Mouse (Mus musculus): ENCODE results near the gene Nosip. TPM values are rescaled to one million over a fixed set of nuclear protein-coding genes. Genes with fewer than 3 reads are reported as not detected.

The Nosip gene
- polyA plus RNA-seq (2012; rRNA removed; ENCODE audit: low replicate concordance): 75.7 and 106 TPM in 2 replicates

DNA sequence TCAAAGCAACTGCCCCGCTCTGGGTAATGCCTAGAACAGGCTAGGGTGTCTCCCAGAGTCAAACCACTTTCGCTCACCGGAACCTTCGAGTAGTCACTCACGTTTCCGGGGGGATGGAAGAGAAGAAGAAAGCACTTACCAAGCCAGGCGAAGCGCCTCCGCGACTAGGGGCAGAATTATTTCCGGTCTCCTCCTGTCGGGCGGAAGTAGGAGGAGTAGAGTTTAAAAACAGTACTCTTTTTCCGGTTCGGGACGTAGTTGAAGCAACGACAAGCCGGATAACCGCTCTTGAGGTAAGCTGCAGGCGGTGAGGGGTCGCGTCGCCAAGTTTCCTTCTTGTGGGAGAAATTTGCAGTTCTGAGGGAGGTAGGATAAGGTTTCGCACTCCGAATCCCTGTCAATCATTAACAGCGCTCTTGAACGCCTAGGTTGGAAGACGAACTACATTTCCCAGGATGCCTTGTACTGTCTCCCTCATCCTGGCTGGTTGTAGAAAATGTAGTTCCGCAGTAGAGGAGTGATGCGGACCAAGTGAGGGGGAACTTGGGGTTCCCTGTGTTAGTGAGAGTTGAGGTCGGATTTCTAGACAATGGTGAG is at the start of gene Nosip, which contains the start of gene Prrg2:
Nosip (plus strand) TSS at position 191 of the 597 bp plus-strand sequence.
Prrg2 (minus strand) TSS at position 439 of the 597 bp plus-strand sequence.

DNA sequence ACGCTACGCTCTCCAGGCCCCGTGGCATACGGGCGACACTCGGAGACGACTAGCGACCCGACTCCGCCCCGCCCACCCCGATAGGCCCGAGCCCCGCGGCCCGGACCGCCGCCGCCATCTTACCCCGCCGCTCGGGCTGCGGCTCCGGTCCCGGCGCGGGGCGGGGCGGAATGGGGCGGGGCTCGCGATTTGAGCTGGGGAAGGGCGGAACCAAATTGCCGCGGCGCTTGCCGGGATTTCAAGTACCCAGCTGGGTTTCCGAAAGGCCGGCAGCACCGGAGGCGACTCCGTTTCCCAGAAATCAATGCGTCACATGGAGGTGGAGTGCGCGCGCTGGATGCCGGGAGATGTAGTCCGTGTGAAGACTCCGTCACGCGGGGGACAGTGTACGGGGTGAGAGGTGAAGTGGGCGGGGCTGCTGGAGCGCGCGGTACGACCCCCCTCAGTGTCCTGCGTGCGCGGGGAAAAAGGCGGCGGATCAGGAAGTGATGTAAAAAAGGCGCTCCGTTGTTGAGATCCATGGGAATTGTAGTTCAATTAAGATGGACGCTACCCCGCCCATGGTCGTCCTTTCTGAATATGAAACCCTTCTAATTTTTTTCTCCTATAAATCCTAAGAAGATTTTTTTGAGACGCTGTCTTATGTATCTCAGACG is 46.1 kb upstream of the Nosip start, which contains the start of gene Scaf1:
Scaf1 (minus strand) TSS at position 407 of the 656 bp plus-strand sequence.

DNA sequence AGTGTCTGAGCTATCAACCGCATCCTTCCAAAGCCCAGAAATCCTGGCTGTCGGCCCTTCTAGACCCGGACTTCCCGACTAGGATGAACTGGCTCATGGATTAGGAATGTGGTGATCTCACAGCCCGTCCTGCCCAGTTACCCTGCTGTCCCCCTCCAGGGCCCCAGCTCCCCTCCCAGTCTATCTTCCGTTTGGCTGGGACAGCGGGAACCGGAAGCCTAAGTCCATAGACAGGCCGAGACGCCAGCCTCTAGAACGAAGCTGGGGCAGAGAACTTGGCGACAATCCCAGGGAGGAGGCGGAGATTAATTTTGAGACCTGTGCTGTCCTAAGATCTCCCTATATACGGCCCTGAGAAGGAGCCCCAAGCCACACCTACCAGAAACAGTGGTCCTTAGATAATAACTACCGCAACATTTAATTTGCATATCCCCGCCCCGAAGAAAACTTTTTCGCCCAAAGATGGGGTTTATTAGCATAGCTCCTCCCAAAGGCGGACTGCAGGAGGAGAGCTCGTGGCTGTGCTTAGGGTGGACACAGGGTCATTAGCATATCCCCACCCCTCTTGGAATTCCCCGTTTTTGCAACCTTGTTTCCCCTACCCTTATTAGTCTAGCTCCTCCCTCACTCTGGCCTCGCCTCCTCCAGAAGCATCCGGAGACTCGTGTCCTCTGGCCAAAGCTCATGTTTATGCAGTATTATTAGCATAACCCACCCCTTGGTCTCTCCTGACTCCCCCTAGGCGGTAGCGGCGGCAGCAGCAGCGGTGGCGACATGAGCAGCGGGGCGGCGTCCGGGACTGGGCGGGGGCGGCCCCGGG is 44.8 kb upstream of the Nosip start, which contains the start of gene Rras:
Rras (plus strand) TSS at position 720 of the 820 bp plus-strand sequence.

DNA sequence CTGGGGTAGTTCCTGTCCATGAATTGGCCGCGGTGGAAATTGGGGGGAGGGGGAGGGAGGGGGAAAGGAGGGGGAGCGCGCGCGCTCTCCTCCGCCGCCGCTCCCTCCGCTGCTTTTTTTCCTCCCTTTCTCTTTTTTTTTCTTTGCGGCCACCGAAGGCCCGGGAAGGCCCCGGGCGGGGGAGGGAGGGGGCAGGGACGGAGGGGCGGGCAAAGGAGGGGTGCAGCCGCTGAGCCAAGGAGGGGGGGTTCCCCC is 9.4 kb upstream of the Nosip start, which contains the start of gene Prr12:
Prr12 (minus strand) TSS at position 20 of the 255 bp plus-strand sequence.

DNA sequence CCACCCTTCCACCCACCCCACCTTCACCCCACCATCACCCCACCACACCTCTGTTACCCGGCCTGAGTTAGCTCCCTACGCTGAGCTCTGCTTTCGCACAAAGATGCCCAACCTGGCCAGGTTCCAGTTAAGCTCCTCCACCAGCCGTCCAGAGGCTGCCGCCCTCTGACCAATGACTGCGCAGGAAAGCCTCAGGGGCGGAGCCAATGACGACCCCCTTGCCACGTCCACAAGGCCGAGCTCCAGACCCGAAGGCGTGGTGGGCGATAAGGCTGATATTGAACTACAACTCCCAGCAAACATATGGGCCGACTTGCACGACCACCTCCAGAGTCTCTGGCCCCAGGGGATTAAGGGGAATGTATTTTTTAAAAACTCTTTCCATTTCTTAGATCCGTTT is 29.8 kb downstream of the Nosip start, which contains the start of gene Rcn3:
Rcn3 (minus strand) TSS at position 174 of the 400 bp plus-strand sequence.

DNA sequence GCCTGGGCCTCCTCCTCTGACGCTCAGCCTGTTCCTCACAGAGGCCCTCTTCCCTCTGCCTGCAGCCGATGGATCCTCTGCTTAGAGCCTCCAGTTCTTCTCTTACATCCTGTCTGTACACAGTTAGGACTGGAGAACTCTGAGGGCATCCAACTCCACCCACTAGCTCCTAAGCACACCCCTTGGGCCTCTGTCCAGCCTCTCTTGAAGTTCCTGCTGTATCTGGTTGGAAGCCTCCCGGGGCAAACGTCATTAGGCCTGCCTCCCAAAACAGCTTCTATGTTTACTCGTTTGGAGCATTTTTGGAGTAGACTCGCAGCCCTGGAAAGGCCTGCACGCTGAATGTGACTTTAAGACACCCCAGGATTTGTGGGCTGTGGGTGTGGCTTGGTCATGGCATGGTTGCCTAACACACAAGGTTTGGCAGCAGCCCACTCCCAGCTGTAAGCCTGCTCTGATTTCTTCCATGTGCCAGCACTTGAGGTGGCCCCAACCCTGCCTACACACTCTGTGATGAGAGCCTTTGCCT is 41.5 kb downstream of the Nosip start, which contains the start of gene Fcgrt:
Fcgrt (minus strand) TSS at position 200 of the 529 bp plus-strand sequence.

DNA sequence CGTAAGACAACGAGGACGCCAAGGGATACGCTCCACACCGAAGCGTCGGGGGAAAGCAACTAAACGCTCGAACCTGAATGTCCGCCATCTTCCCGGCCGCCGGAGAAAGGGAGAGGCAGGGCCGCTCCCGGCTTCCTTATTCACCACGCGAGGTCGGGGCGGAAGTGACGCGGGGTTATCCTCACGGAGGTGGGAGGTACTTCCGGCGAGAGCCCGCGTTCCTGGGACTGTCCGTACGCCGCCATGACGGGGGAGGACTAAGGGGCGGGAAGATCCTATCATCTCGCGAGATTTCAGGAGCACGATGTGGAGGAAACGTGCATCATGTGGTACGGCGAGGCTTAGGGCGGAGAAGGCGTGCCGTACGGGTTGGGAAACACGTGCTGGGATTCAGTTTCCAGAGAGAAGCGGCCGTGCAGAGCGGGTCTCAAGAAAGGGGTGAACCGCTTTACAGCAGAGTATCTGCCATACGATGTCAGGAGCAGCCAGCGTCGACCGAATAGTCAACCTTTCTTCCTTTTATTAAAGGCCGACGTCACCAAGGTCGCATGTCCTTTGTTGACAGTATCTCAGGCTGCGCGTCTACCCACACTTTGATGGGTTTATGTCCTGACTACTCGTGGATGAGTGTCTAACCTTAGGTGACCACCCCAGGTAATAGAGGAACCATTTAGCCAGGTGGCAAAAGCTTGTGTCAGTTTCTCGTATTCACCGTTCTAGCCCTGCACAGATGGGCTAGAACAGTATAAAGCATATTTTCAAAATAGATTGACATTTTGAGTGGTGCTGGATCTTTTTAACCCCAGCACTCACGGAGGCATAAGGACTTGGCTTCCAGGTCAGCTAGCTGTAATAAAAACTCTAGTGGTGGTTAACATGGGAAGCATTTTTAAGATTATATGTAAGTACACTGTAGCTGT is 62.3 kb downstream of the Nosip start, which contains the start of gene Rps11:
Rps11 (minus strand) TSS at position 216 of the 920 bp plus-strand sequence.

Other genes with a start within 250 kb of the Nosip start
- 64.4 and 76.1 TPM in 2 replicates for gene Nup62, start 246.3 kb upstream of the Nosip start, polyA plus RNA-seq (2012; rRNA removed; ENCODE audit: low replicate concordance)
- gene Il4i1, start 246.0 kb upstream of the Nosip start, polyA plus RNA-seq (2012; rRNA removed; ENCODE audit: low replicate concordance): 51.1 and 162 TPM in 2 replicates
- 250 and 576 TPM in 2 replicates for gene Atf5, start 245.8 kb upstream of the Nosip start, polyA plus RNA-seq (2012; rRNA removed; ENCODE audit: low replicate concordance)
- 67.1 and 282 TPM in 2 replicates for gene Akt1s1, start 213.4 kb upstream of the Nosip start, polyA plus RNA-seq (2012; rRNA removed; ENCODE audit: low replicate concordance)
- gene Tbc1d17, start 213.3 kb upstream of the Nosip start, polyA plus RNA-seq (2012; rRNA removed; ENCODE audit: low replicate concordance): 115 and 138 TPM in 2 replicates
- 39.0 and 104 TPM in 2 replicates for gene Pnkp, start 205.3 kb upstream of the Nosip start, polyA plus RNA-seq (2012; rRNA removed; ENCODE audit: low replicate concordance)
- gene Ptov1, start 192.6 kb upstream of the Nosip start, polyA plus RNA-seq (2012; rRNA removed; ENCODE audit: low replicate concordance): 230 and 261 TPM in 2 replicates
- gene Med25, start 169.7 kb upstream of the Nosip start, polyA plus RNA-seq (2012; rRNA removed; ENCODE audit: low replicate concordance): 108 and 237 TPM in 2 replicates
- 65.1 and 103 TPM in 2 replicates for gene Fuz, start 166.3 kb upstream of the Nosip start, polyA plus RNA-seq (2012; rRNA removed; ENCODE audit: low replicate concordance)
- gene Ap2a1, start 132.9 kb upstream of the Nosip start, polyA plus RNA-seq (2012; rRNA removed; ENCODE audit: low replicate concordance): 87.8 and 112 TPM in 2 replicates
- 0.19 and 0.26 TPM in 2 replicates for gene Tsks, start 119.2 kb upstream of the Nosip start, polyA plus RNA-seq (2012; rRNA removed; ENCODE audit: low replicate concordance)
- 34.3 and 34.4 TPM in 2 replicates for gene Cpt1c, start 87.6 kb upstream of the Nosip start, polyA plus RNA-seq (2012; rRNA removed; ENCODE audit: low replicate concordance)
- 97.1 and 118 TPM in 2 replicates for gene Prmt1, start 75.9 kb upstream of the Nosip start, polyA plus RNA-seq (2012; rRNA removed; ENCODE audit: low replicate concordance)
- gene Irf3, start 64.8 kb upstream of the Nosip start, polyA plus RNA-seq (2012; rRNA removed; ENCODE audit: low replicate concordance): 120 and 136 TPM in 2 replicates
- 38.7 and 59.9 TPM in 2 replicates for gene Bcl2l12, start 63.7 kb upstream of the Nosip start, polyA plus RNA-seq (2012; rRNA removed; ENCODE audit: low replicate concordance)
- gene Scaf1, start 46.1 kb upstream of the Nosip start, polyA plus RNA-seq (2012; rRNA removed; ENCODE audit: low replicate concordance): 58.3 and 111 TPM in 2 replicates
- 201 and 278 TPM in 2 replicates for gene Rras, start 44.5 kb upstream of the Nosip start, polyA plus RNA-seq (2012; rRNA removed; ENCODE audit: low replicate concordance)
- 7.2 and 19.0 TPM in 2 replicates for gene Prr12, start 9.5 kb upstream of the Nosip start, polyA plus RNA-seq (2012; rRNA removed; ENCODE audit: low replicate concordance)
- 74.1 and 134 TPM in 2 replicates for gene Prrg2, start 248 bp downstream of the Nosip start, polyA plus RNA-seq (2012; rRNA removed; ENCODE audit: low replicate concordance)
- 147 and 250 TPM in 2 replicates for gene Rcn3, start 29.8 kb downstream of the Nosip start, polyA plus RNA-seq (2012; rRNA removed; ENCODE audit: low replicate concordance)
- gene Fcgrt, start 41.4 kb downstream of the Nosip start, polyA plus RNA-seq (2012; rRNA removed; ENCODE audit: low replicate concordance): 251 and 271 TPM in 2 replicates
- 167 and 309 TPM in 2 replicates for gene Rps11, start 62.0 kb downstream of the Nosip start, polyA plus RNA-seq (2012; rRNA removed; ENCODE audit: low replicate concordance)
- 1,471 and 2,886 TPM in 2 replicates for gene Rpl13a, start 66.3 kb downstream of the Nosip start, polyA plus RNA-seq (2012; rRNA removed; ENCODE audit: low replicate concordance)
- gene Gm45713, start 73.8 kb downstream of the Nosip start, polyA plus RNA-seq (2012; rRNA removed; ENCODE audit: low replicate concordance): 0.93 and 17.5 TPM in 2 replicates
- 166 and 183 TPM in 2 replicates for gene Flt3l, start 74.0 kb downstream of the Nosip start, polyA plus RNA-seq (2012; rRNA removed; ENCODE audit: low replicate concordance)
- gene Pih1d1, start 91.9 kb downstream of the Nosip start, polyA plus RNA-seq (2012; rRNA removed; ENCODE audit: low replicate concordance): 54.4 and 57.6 TPM in 2 replicates
- 53.8 and 90.5 TPM in 2 replicates for gene Aldh16a1, start 92.2 kb downstream of the Nosip start, polyA plus RNA-seq (2012; rRNA removed; ENCODE audit: low replicate concordance)
- 0.13 and 0.24 TPM in 2 replicates for gene Slc17a7, start 101.5 kb downstream of the Nosip start, polyA plus RNA-seq (2012; rRNA removed; ENCODE audit: low replicate concordance)
- gene Gfy, start 117.1 kb downstream of the Nosip start, polyA plus RNA-seq (2012; rRNA removed; ENCODE audit: low replicate concordance): not detected in 2 replicates
- gene Pth2, start 118.6 kb downstream of the Nosip start, polyA plus RNA-seq (2012; rRNA removed; ENCODE audit: low replicate concordance): not detected in 2 replicates
- gene Ccdc155, start 142.5 kb downstream of the Nosip start, polyA plus RNA-seq (2012; rRNA removed; ENCODE audit: low replicate concordance): 0.20 and 0.22 TPM in 2 replicates
- gene Dkkl1, start 149.7 kb downstream of the Nosip start, polyA plus RNA-seq (2012; rRNA removed; ENCODE audit: low replicate concordance): 23.3 and 27.6 TPM in 2 replicates
- gene Tead2, start 153.3 kb downstream of the Nosip start, polyA plus RNA-seq (2012; rRNA removed; ENCODE audit: low replicate concordance): 101 and 152 TPM in 2 replicates
- gene Cd37, start 176.7 kb downstream of the Nosip start, polyA plus RNA-seq (2012; rRNA removed; ENCODE audit: low replicate concordance): 279 and 619 TPM in 2 replicates
- gene Slc6a16, start 178.7 kb downstream of the Nosip start, polyA plus RNA-seq (2012; rRNA removed; ENCODE audit: low replicate concordance): 0.19 TPM in 1 of 2 replicates, not detected in the other
- gene Slc6a21, start 215.1 kb downstream of the Nosip start, polyA plus RNA-seq (2012; rRNA removed; ENCODE audit: low replicate concordance): 0.32 and 0.49 TPM in 2 replicates

Data from mammary gland, adult 2 months (tissue).